27 mouse cellular contexts compared by ENCODE assay signal in the genomic region with DNA sequence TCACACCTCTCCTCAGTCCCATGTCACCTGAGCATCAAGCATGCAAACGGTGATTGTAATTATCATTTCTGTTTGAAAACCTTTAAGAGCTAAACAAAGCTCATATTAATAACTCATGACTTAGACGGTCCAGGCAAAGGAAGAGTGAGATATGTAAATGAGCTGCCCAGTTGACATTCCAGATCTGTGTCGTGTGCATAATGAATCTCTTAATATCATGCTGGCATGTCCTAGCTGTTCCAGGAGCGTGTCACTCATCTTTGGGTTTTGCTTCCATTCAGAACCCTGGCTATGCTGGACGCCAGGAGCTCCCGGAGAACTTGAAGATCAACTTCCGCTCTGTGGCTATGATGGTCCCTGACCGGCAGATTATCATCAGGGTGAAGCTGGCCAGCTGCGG.
DNase-seq lines count a peak whose midpoint lies in the region; ATAC-seq and TF ChIP-seq lines count a peak whose summit lies in the region.
"Had no signal": no experiment of that assay in that cellular context is flagged by ENCODE, and none has a peak within 500 bp of the region (broad histone marks: within the 10 kb centered on the region; RNA-seq: fewer than 3 reads in every experiment).

No protein-coding gene starts in this region.

- WGBS in hindbrain, embryonic 13.5 days: 68% methylated on average over 9 of the region's 9 CpGs
- WGBS in hindbrain, embryonic 10.5 days: 79% methylated on average over 9 of the region's 9 CpGs
- 69% methylated on average over 9 of the region's 9 CpGs for WGBS in midbrain, embryonic 12.5 days
- 41% methylated on average over 9 of the region's 9 CpGs for WGBS in midbrain, embryonic 16.5 days
- 39% methylated on average over 9 of the region's 9 CpGs for WGBS in midbrain, postnatal 0 days

- no peak overlapping the region for H3K27ac ChIP-seq in hindbrain, embryonic 13.5 days
- no peak overlapping the region for H3K27ac ChIP-seq in hindbrain, embryonic 10.5 days
- H3K27ac ChIP-seq in midbrain, embryonic 12.5 days (replicated peaks): no peak overlapping the region
- no peak overlapping the region for H3K27ac ChIP-seq in midbrain, embryonic 16.5 days (ENCODE audit: low read length)
- no peak overlapping the region for H3K27ac ChIP-seq in midbrain, postnatal 0 days (ENCODE audit: low read depth, low read length)
- H3K27ac ChIP-seq: forebrain, embryonic 12.5 days; heart, embryonic 10.5 days; heart, embryonic 15.5 days; left cerebral cortex, adult 2 months; liver, embryonic 13.5 days; macrophage; stomach, postnatal 0 days had no signal

- H3K4me2 ChIP-seq in hindbrain, embryonic 13.5 days: no peak overlapping the region
- H3K4me2 ChIP-seq in midbrain, embryonic 12.5 days (replicated peaks): no peak overlapping the region
- no peak overlapping the region for H3K4me2 ChIP-seq in midbrain, embryonic 16.5 days (ENCODE audit: low read length)
- H3K4me2 ChIP-seq in midbrain, postnatal 0 days (ENCODE audit: low read depth, low read length, poor library complexity, severe bottlenecking): no peak overlapping the region
- H3K4me2 ChIP-seq: forebrain, embryonic 12.5 days; heart, embryonic 15.5 days; liver, embryonic 13.5 days had no signal

- TF ChIP-seq CTCF in midbrain, postnatal 0 days (IDR thresholded peaks at IDR 0.05): no peak

- no peaks in the 10 kb centered on the region for H3K36me3 ChIP-seq in hindbrain, embryonic 13.5 days
- H3K36me3 ChIP-seq in hindbrain, embryonic 10.5 days: no peaks in the 10 kb centered on the region
- H3K36me3 ChIP-seq in midbrain, embryonic 12.5 days: no peaks in the 10 kb centered on the region
- H3K36me3 ChIP-seq in midbrain, embryonic 16.5 days (ENCODE audit: control insufficient read depth, insufficient read depth, low read length): no peaks in the 10 kb centered on the region
- no peaks in the 10 kb centered on the region for H3K36me3 ChIP-seq in midbrain, postnatal 0 days (ENCODE audit: insufficient read depth, low read length)
- H3K36me3 ChIP-seq: forebrain, embryonic 12.5 days; heart, embryonic 10.5 days; heart, embryonic 15.5 days; liver, embryonic 13.5 days had no signal

- H3K4me1 ChIP-seq in hindbrain, embryonic 13.5 days (replicated peaks): 0 out of 2 replicates have a peak, but pooled peaks cover 3% of the 10 kb centered on the region
- H3K4me1 ChIP-seq in hindbrain, embryonic 10.5 days (replicated peaks): 0 out of 2 replicates have a peak, but pooled peaks cover 7% of the 10 kb centered on the region
- H3K4me1 ChIP-seq in midbrain, embryonic 12.5 days: no peaks in the 10 kb centered on the region
- H3K4me1 ChIP-seq in midbrain, embryonic 16.5 days (ENCODE audit: control insufficient read depth, insufficient read depth, low read length): no peaks in the 10 kb centered on the region
- H3K4me1 ChIP-seq in midbrain, postnatal 0 days (ENCODE audit: insufficient read depth, low read length): no peaks in the 10 kb centered on the region
- H3K4me1 ChIP-seq: forebrain, embryonic 12.5 days; heart, embryonic 10.5 days; heart, embryonic 15.5 days; liver, embryonic 13.5 days had no signal

- no peak for DNase-seq in hindbrain, embryonic 10.5 days (ENCODE audit: low spot score)
- peak; percentile 42 for DNase-seq in midbrain, postnatal 0 days (ENCODE audit: low spot score)
- DNase-seq in gastrocnemius, adult 18-20 months (ENCODE audit: low spot score): no peak
- DNase-seq: adrenal gland, postnatal 25 days; cerebellum, adult 11-12 months; cerebellum, adult 9-11 months; gastrocnemius, postnatal 14 days; kidney, adult 11 months; kidney, postnatal 25 days; liver, embryonic 13.5 days; lung, adult 18-20 months; right cerebral cortex, postnatal 4 days; thymus, adult 18-20 months; thymus, postnatal 36 days had no signal

- H3K9me3 ChIP-seq in hindbrain, embryonic 13.5 days: no peaks in the 10 kb centered on the region
- H3K9me3 ChIP-seq in hindbrain, embryonic 10.5 days: no peaks in the 10 kb centered on the region
- H3K9me3 ChIP-seq in midbrain, embryonic 12.5 days: no peaks in the 10 kb centered on the region
- no peaks in the 10 kb centered on the region for H3K9me3 ChIP-seq in midbrain, embryonic 16.5 days (replicated peaks; ENCODE audit: control insufficient read depth, low read length, poor library complexity, severe bottlenecking)
- H3K9me3 ChIP-seq in midbrain, postnatal 0 days (ENCODE audit: low read length): no peaks in the 10 kb centered on the region
- H3K9me3 ChIP-seq: forebrain, embryonic 12.5 days; heart, embryonic 10.5 days; heart, embryonic 15.5 days; liver, embryonic 13.5 days had no signal

- no peak overlapping the region for H3K4me3 ChIP-seq in hindbrain, embryonic 13.5 days
- no peak overlapping the region for H3K4me3 ChIP-seq in hindbrain, embryonic 10.5 days
- H3K4me3 ChIP-seq in midbrain, embryonic 12.5 days: no peak overlapping the region
- no peak overlapping the region for H3K4me3 ChIP-seq in midbrain, embryonic 16.5 days (ENCODE audit: low read depth, low read length)
- H3K4me3 ChIP-seq in midbrain, postnatal 0 days (ENCODE audit: low read depth, low read length): no peak overlapping the region
- H3K4me3 ChIP-seq: erythroblast, embryonic 14.5 days; forebrain, embryonic 12.5 days; heart, embryonic 10.5 days; heart, embryonic 15.5 days; left cerebral cortex, adult 2 months; liver, embryonic 13.5 days had no signal

- ATAC-seq in hindbrain, embryonic 13.5 days (ENCODE audit: low FRiP score): peak; percentile 66; the same call in 1 of the 2 replicates
- peak; percentile 69; the same call in 1 of the 2 replicates for ATAC-seq in midbrain, embryonic 12.5 days (ENCODE audit: low FRiP score, low read depth)
- ATAC-seq in midbrain, embryonic 16.5 days: no peak; the same call in 1 of the 2 replicates
- ATAC-seq in midbrain, postnatal 0 days (ENCODE audit: low FRiP score): no peak
- ATAC-seq in CD4-positive, CD25-positive, alpha-beta regulatory T cell, adult 4 months: no peak
- ATAC-seq: inflammation-experienced regulatory T-cells, adult 6 months; lung, postnatal 0 days had no signal

- H3K9ac ChIP-seq in hindbrain, embryonic 13.5 days: no peak overlapping the region
- H3K9ac ChIP-seq in midbrain, embryonic 12.5 days (replicated peaks): no peak overlapping the region
- no peak overlapping the region for H3K9ac ChIP-seq in midbrain, embryonic 16.5 days (ENCODE audit: low read depth, low read length)
- H3K9ac ChIP-seq in midbrain, postnatal 0 days (replicated peaks; ENCODE audit: low read length, poor library complexity, severe bottlenecking): no peak overlapping the region
- H3K9ac ChIP-seq: forebrain, embryonic 12.5 days; heart, embryonic 15.5 days; liver, embryonic 13.5 days had no signal

- no peaks in the 10 kb centered on the region for H3K27me3 ChIP-seq in hindbrain, embryonic 13.5 days
- H3K27me3 ChIP-seq in hindbrain, embryonic 10.5 days (ENCODE audit: insufficient read depth, poor library complexity, severe bottlenecking): no peaks in the 10 kb centered on the region
- peaks cover 7% of the 10 kb centered on the region; the same call in 1 of the 2 replicates for H3K27me3 ChIP-seq in midbrain, embryonic 12.5 days
- no peaks in the 10 kb centered on the region; the same call in 1 of the 2 replicates for H3K27me3 ChIP-seq in midbrain, embryonic 16.5 days (ENCODE audit: control insufficient read depth, insufficient read depth, low read depth, low read length)
- no peaks in the 10 kb centered on the region for H3K27me3 ChIP-seq in midbrain, postnatal 0 days (ENCODE audit: insufficient read depth, low read length)
- H3K27me3 ChIP-seq: forebrain, embryonic 12.5 days; heart, embryonic 15.5 days; liver, embryonic 13.5 days had no signal

Comparison
In these comparisons a context has a peak if more than half of its experiments do, and no peak if none do; other contexts are left out.
1. ATAC-seq: peak in hindbrain, embryonic 13.5 days (single experiment) and midbrain, embryonic 12.5 days (single experiment); none in midbrain, embryonic 16.5 days (single experiment), midbrain, postnatal 0 days (single experiment) and CD4-positive, CD25-positive, alpha-beta regulatory T cell, adult 4 months (single experiment).